Mouse (Mus musculus): ENCODE data around the gene Syndig1. TPM values are rescaled to one million over a fixed set of nuclear protein-coding genes. Genes with fewer than 3 reads are reported as not detected.

Gene Syndig1
- polyA plus RNA-seq, 1 experiment from 2014 or later = 54.4 TPM

- ATAC-seq (ENCODE audit: low FRiP score) (no peak), DNase-seq (ENCODE audit: low spot score) (no peak)
- 88% methylated on average over 1 of the region's 1 CpGs for WGBS
- Histone ChIP-seq H3K9me3 (ENCODE audit: control insufficient read depth, low read length) (no peaks in the 10 kb centered on the region), H3K4me1 (replicated peaks; ENCODE audit: control insufficient read depth, insufficient read depth, low read length) (no peaks in the 10 kb centered on the region), H3K27ac (no peak overlapping the region), H3K4me3 (replicated peaks; ENCODE audit: low read length) (no peak overlapping the region), H3K4me2 (replicated peaks) (no peak overlapping the region), H3K9ac (no peak overlapping the region), H3K27me3 (ENCODE audit: control insufficient read depth, insufficient read depth, low read length) (no peaks in the 10 kb centered on the region), H3K36me3 (replicated peaks; ENCODE audit: control insufficient read depth, insufficient read depth) (no peaks in the 10 kb centered on the region)
These were observed 71.6 kb downstream of the Syndig1 start for GRCm38 (mm10) chr2:149900606-149901005.

DNA sequence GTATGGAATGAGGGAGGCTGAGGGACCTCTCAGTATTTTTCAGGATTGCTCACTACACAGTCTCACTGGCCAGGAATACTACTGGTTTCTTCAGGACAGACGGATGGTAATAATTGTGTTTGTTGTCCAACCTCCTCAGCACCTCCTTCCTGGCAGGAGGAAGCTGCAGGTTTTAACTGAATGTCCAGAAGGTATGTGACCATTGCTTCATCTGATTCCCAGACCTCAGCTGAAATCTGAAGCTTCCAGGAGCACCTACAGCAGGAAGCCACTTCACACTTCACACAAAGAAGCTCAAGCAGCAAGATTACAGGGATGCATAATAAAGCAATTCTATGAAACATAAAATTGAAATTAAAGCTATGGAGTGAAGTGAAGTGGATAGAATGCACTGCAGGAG lies 75.4 kb downstream of the Syndig1 start:
- Histone ChIP-seq H3K36me3 (replicated peaks; ENCODE audit: control insufficient read depth, insufficient read depth) (no peaks in the 10 kb centered on the region), H3K4me2 (replicated peaks) (no peak overlapping the region), H3K4me3 (replicated peaks; ENCODE audit: low read length) (no peak overlapping the region), H3K27ac (no peak overlapping the region), H3K9ac (no peak overlapping the region), H3K9me3 (ENCODE audit: control insufficient read depth, low read length) (no peaks in the 10 kb centered on the region), H3K27me3 (ENCODE audit: control insufficient read depth, insufficient read depth, low read length) (no peaks in the 10 kb centered on the region), H3K4me1 (replicated peaks; ENCODE audit: control insufficient read depth, insufficient read depth, low read length) (no peaks in the 10 kb centered on the region)
- ATAC-seq (ENCODE audit: low FRiP score) = no peak
- WGBS = 85% methylated on average over 1 of the region's 1 CpGs
- no peak for DNase-seq (ENCODE audit: low spot score)

GRCm38 (mm10) chr2:149906694-149907093 lies 77.7 kb downstream of the Syndig1 start:
- Histone ChIP-seq H3K9ac (no peak overlapping the region), H3K27ac (no peak overlapping the region), H3K27me3 (ENCODE audit: control insufficient read depth, insufficient read depth, low read length) (no peaks in the 10 kb centered on the region), H3K4me1 (replicated peaks; ENCODE audit: control insufficient read depth, insufficient read depth, low read length) (no peaks in the 10 kb centered on the region), H3K4me2 (replicated peaks) (no peak overlapping the region), H3K9me3 (ENCODE audit: control insufficient read depth, low read length) (no peaks in the 10 kb centered on the region), H3K4me3 (replicated peaks; ENCODE audit: low read length) (no peak overlapping the region), H3K36me3 (replicated peaks; ENCODE audit: control insufficient read depth, insufficient read depth) (no peaks in the 10 kb centered on the region)
- WGBS = 89% methylated on average over 3 of the region's 3 CpGs
- no peak for DNase-seq (ENCODE audit: low spot score)
- no peak for ATAC-seq (ENCODE audit: low FRiP score)

GRCm38 (mm10) chr2:149917162-149917561 lies 88.2 kb downstream of the Syndig1 start:
- Histone ChIP-seq H3K27me3 (ENCODE audit: control insufficient read depth, insufficient read depth, low read length) (no peaks in the 10 kb centered on the region), H3K27ac (no peak overlapping the region), H3K4me1 (replicated peaks; ENCODE audit: control insufficient read depth, insufficient read depth, low read length) (no peaks in the 10 kb centered on the region), H3K9me3 (ENCODE audit: control insufficient read depth, low read length) (no peaks in the 10 kb centered on the region), H3K36me3 (replicated peaks; ENCODE audit: control insufficient read depth, insufficient read depth) (no peaks in the 10 kb centered on the region), H3K4me2 (replicated peaks) (no peak overlapping the region), H3K4me3 (replicated peaks; ENCODE audit: low read length) (no peak overlapping the region), H3K9ac (no peak overlapping the region)
- ATAC-seq (ENCODE audit: low FRiP score) (no peak), DNase-seq (ENCODE audit: low spot score) (no peak)
- WGBS = 91% methylated on average over 3 of the region's 3 CpGs

- WGBS = 64% methylated on average over 2 of the region's 2 CpGs
These were observed 94.5 kb downstream of the Syndig1 start for GRCm38 (mm10) chr2:149923561-149923960.

DNA sequence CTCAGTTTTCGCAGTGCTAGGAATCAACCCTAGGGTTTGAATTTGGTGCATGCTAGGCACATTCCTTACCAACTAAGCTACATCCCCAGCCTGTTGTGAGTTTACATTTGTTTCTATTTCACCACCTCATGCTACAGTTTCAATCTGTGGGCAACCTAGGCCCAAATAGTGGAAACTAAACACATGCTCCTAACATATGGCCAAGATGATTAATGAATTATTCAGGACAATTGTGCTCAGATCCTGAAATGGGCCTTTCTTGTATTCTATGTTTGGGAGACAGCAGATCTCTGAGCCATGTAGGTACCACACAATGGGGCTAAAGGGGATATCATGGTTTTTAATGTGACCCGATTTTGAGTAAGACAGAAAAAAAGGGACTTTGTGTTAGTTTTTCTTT lies 96.9 kb downstream of the Syndig1 start:
- Histone ChIP-seq H3K9ac (no peak overlapping the region), H3K4me2 (replicated peaks) (no peak overlapping the region), H3K36me3 (replicated peaks; ENCODE audit: control insufficient read depth, insufficient read depth) (no peaks in the 10 kb centered on the region), H3K4me1 (replicated peaks; ENCODE audit: control insufficient read depth, insufficient read depth, low read length) (no peaks in the 10 kb centered on the region), H3K27ac (no peak overlapping the region), H3K27me3 (ENCODE audit: control insufficient read depth, insufficient read depth, low read length) (no peaks in the 10 kb centered on the region), H3K9me3 (ENCODE audit: control insufficient read depth, low read length) (no peaks in the 10 kb centered on the region), H3K4me3 (replicated peaks; ENCODE audit: low read length) (no peak overlapping the region)
- WGBS = 90% methylated on average over 2 of the region's 2 CpGs
- DNase-seq (ENCODE audit: low spot score) = no peak
- ATAC-seq (ENCODE audit: low FRiP score) = no peak

More at GRCm38 (mm10) chr2:149923561-149923960, 94.5 kb downstream of the Syndig1 start:
- DNase-seq (ENCODE audit: low spot score) (no peak), ATAC-seq (ENCODE audit: low FRiP score) (no peak)
- Histone ChIP-seq H3K4me3 (replicated peaks; ENCODE audit: low read length) (no peak overlapping the region), H3K4me2 (replicated peaks) (no peak overlapping the region), H3K4me1 (replicated peaks; ENCODE audit: control insufficient read depth, insufficient read depth, low read length) (no peaks in the 10 kb centered on the region), H3K36me3 (replicated peaks; ENCODE audit: control insufficient read depth, insufficient read depth) (no peaks in the 10 kb centered on the region), H3K27ac (no peak overlapping the region), H3K9ac (no peak overlapping the region), H3K27me3 (ENCODE audit: control insufficient read depth, insufficient read depth, low read length) (no peaks in the 10 kb centered on the region), H3K9me3 (ENCODE audit: control insufficient read depth, low read length) (no peaks in the 10 kb centered on the region)

DNA sequence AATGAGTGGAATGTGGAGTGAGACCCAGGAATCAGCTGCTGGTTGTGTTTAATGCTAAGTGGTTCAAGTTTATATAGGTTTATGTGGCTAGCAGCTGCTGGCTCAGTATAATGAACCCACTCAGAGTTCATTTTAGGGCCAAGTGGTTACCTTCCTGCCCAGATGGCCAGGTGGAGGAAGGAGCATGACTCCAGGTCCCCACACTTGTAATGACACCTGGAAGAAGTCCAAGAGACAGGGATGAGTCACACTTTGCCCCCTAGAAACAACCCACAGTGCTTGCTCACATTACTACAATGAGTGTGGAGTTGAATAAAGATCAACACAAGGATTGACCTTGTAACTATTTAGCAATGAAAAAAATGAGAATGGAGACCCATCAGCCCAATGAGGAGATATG lies 98.0 kb downstream of the Syndig1 start:
- Histone ChIP-seq H3K4me3 (replicated peaks; ENCODE audit: low read length) (no peak overlapping the region), H3K4me2 (replicated peaks) (no peak overlapping the region), H3K27me3 (ENCODE audit: control insufficient read depth, insufficient read depth, low read length) (no peaks in the 10 kb centered on the region), H3K4me1 (replicated peaks; ENCODE audit: control insufficient read depth, insufficient read depth, low read length) (no peaks in the 10 kb centered on the region), H3K36me3 (replicated peaks; ENCODE audit: control insufficient read depth, insufficient read depth) (no peaks in the 10 kb centered on the region), H3K9ac (no peak overlapping the region), H3K9me3 (ENCODE audit: control insufficient read depth, low read length) (no peaks in the 10 kb centered on the region), H3K27ac (no peak overlapping the region)
- no peak for ATAC-seq (ENCODE audit: low FRiP score)
- no peak for DNase-seq (ENCODE audit: low spot score)

DNA sequence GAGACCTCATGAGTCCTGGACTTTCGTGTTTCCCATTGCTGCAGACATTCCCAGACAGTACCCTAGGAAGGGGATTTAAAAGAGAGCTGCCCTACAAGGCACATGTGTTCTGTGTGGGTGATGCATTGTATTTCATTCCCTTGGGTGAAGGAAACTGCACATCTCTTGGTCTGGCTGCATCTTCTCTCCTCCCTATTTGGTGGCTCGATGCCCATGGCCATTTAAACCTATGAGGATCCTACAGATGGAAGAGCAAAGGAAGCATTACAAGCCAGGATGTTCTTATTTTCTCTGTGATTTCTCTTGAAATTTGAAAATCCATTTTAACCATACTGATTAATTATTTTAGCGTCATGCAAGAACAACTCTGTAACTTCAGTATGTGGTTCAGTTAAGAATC lies 98.5 kb downstream of the Syndig1 start:
- Histone ChIP-seq H3K4me2 (replicated peaks) (no peak overlapping the region), H3K36me3 (replicated peaks; ENCODE audit: control insufficient read depth, insufficient read depth) (no peaks in the 10 kb centered on the region), H3K27ac (no peak overlapping the region), H3K9ac (no peak overlapping the region), H3K4me3 (replicated peaks; ENCODE audit: low read length) (no peak overlapping the region), H3K27me3 (ENCODE audit: control insufficient read depth, insufficient read depth, low read length) (no peaks in the 10 kb centered on the region), H3K9me3 (ENCODE audit: control insufficient read depth, low read length) (no peaks in the 10 kb centered on the region), H3K4me1 (replicated peaks; ENCODE audit: control insufficient read depth, insufficient read depth, low read length) (no peaks in the 10 kb centered on the region)
- DNase-seq (ENCODE audit: low spot score) (no peak), ATAC-seq (ENCODE audit: low FRiP score) (no peak)
- 88% methylated on average over 3 of the region's 3 CpGs for WGBS

DNA sequence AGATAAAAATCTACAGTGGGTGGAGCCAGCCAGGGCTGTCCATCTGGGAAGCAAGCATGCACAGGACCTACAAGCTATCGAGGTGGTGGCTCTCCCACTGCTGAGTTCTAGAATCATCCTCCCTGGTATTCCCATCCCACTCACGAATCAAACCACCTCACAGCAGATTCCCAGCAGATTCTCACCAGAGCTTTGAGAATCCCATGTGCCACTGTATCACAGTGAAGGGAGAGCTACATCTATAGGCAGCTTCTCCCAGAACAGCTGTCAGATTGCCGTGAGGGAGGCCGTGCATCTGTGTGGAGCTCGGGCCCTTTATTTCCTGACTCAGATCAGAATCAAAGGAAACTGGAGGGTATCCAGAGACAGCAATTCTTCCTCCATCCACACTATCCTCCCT lies 101.0 kb downstream of the Syndig1 start:
- H3K4me3 ChIP-seq (replicated peaks; ENCODE audit: low read length) = no peak overlapping the region
- H3K27me3 ChIP-seq (ENCODE audit: control insufficient read depth, insufficient read depth, low read length) = no peaks in the 10 kb centered on the region
- WGBS = 79% methylated on average over 5 of the region's 5 CpGs
- DNase-seq (ENCODE audit: low spot score) (no peak), ATAC-seq (ENCODE audit: low FRiP score) (no peak)
- H3K9me3 ChIP-seq (ENCODE audit: control insufficient read depth, low read length) = no peaks in the 10 kb centered on the region
- H3K4me1 ChIP-seq (replicated peaks; ENCODE audit: control insufficient read depth, insufficient read depth, low read length) = no peaks in the 10 kb centered on the region; the same call in 1 of the 2 replicates
- H3K36me3 ChIP-seq (replicated peaks; ENCODE audit: control insufficient read depth, insufficient read depth) = no peaks in the 10 kb centered on the region
- no peak overlapping the region for H3K27ac ChIP-seq
- H3K9ac ChIP-seq = no peak overlapping the region
- no peak overlapping the region for H3K4me2 ChIP-seq (replicated peaks)

DNA sequence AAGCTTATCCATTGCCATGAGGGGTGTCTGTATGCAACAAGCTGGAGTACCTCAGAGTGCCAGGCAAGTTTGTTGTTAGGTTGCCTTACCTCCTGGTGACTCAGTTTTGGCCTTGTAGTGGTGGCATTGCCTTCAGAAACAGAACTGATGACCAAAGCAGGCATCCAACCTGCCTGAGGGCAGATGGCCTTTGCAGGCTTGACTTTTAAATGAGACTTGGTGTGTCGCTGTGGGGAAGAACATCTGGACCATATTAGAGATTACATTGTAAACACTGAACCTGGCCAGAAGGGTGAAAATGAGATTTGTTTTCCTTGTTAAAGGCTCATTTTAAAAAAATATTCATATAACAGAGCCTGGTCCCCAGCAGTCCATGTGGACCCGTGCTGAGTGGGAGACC lies 102.1 kb downstream of the Syndig1 start:
- no peaks in the 10 kb centered on the region; the same call in 1 of the 2 replicates for H3K4me1 ChIP-seq (replicated peaks; ENCODE audit: control insufficient read depth, insufficient read depth, low read length)
- H3K27ac ChIP-seq = no peak overlapping the region
- no peaks in the 10 kb centered on the region for H3K9me3 ChIP-seq (ENCODE audit: control insufficient read depth, low read length)
- no peaks in the 10 kb centered on the region for H3K36me3 ChIP-seq (replicated peaks; ENCODE audit: control insufficient read depth, insufficient read depth)
- H3K4me2 ChIP-seq (replicated peaks) = no peak overlapping the region
- H3K9ac ChIP-seq = no peak overlapping the region
- H3K27me3 ChIP-seq (ENCODE audit: control insufficient read depth, insufficient read depth, low read length) = no peaks in the 10 kb centered on the region
- DNase-seq (ENCODE audit: low spot score) (no peak), ATAC-seq (ENCODE audit: low FRiP score) (no peak)
- H3K4me3 ChIP-seq (replicated peaks; ENCODE audit: low read length) = no peak overlapping the region
- WGBS = 80% methylated on average over 2 of the region's 2 CpGs

All from hindbrain, embryonic 14.5 days (tissue).